In the genomic region with DNA sequence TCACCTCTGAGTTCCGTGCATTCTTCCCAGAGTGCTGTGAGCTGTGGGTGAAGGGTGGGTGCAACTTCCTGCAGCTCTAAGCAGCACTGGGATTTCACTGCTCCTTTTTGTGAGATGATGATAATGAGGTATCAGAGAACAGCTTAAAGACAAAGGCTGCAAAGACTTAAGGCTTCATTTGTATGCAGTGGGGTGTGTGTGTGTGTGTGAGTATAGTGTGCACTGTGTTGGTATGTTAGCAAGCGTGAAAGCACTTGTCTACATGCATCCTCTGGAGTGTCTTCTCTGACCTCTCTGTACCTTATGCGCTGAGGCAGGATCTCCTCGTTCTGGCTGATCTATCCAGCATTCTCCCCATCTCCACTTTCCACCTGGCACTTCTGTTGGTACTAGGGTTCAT, we compare ENCODE assay signal across 14 mouse cellular contexts.
A peak's percentile ranks its signal among the peaks of the same experiment; 100 is the strongest.
DNase-seq lines count a peak whose midpoint lies in the region; ATAC-seq and TF ChIP-seq lines count a peak whose summit lies in the region.
"Had no signal": no experiment of that assay in that cellular context is flagged by ENCODE, and none has a peak within 500 bp of the region (broad histone marks: within the 10 kb centered on the region; RNA-seq: fewer than 3 reads in every experiment).

No protein-coding gene starts in this region.

- peaks cover 44% of the 10 kb centered on the region for H3K4me1 ChIP-seq in kidney, embryonic 15.5 days
- peaks cover 34% of the 10 kb centered on the region for H3K4me1 ChIP-seq in embryonic facial prominence, embryonic 15.5 days
- peaks cover 48% of the 10 kb centered on the region for H3K4me1 ChIP-seq in limb, embryonic 10.5 days
- H3K4me1 ChIP-seq in neural tube, embryonic 12.5 days, result peaks cover 17% of the 10 kb centered on the region
- H3K4me1 ChIP-seq in cerebellum, adult 2 months (ENCODE audit: control insufficient read depth, insufficient read depth, low read length), result peaks cover 3% of the 10 kb centered on the region; the same call in 1 of the 2 replicates

- H3K36me3 ChIP-seq in kidney, embryonic 15.5 days, result no peaks in the 10 kb centered on the region
- 0 out of 2 replicates have a peak, but pooled peaks cover 2% of the 10 kb centered on the region for H3K36me3 ChIP-seq in embryonic facial prominence, embryonic 15.5 days
- no peaks in the 10 kb centered on the region for H3K36me3 ChIP-seq in limb, embryonic 10.5 days
- 0 out of 2 replicates have a peak, but pooled peaks cover under 1% of the 10 kb centered on the region for H3K36me3 ChIP-seq in neural tube, embryonic 12.5 days

- no peaks in the 10 kb centered on the region for H3K27me3 ChIP-seq in kidney, embryonic 15.5 days
- no peaks in the 10 kb centered on the region for H3K27me3 ChIP-seq in embryonic facial prominence, embryonic 15.5 days
- H3K27me3 ChIP-seq in limb, embryonic 10.5 days (ENCODE audit: low read depth, poor library complexity, severe bottlenecking), result no peaks in the 10 kb centered on the region
- H3K27me3 ChIP-seq in neural tube, embryonic 12.5 days (replicated peaks), result no peaks in the 10 kb centered on the region
- no peaks in the 10 kb centered on the region for H3K27me3 ChIP-seq in cerebellum, adult 2 months (ENCODE audit: control insufficient read depth, insufficient read depth, low read length)
- H3K27me3 ChIP-seq: neural tube, embryonic 13.5 days had no signal

- H3K4me2 ChIP-seq in kidney, embryonic 15.5 days, result no peak overlapping the region
- H3K4me2 ChIP-seq in embryonic facial prominence, embryonic 15.5 days (replicated peaks), result no peak overlapping the region
- H3K4me2 ChIP-seq in neural tube, embryonic 12.5 days (replicated peaks), result no peak overlapping the region
- H3K4me2 ChIP-seq: neural tube, embryonic 13.5 days had no signal

- TF ChIP-seq CTCF in cerebellum, adult 2 months (IDR thresholded peaks at IDR 0.05; ENCODE audit: borderline replicate concordance, insufficient read depth, low read depth, low read length), result no peak

- H3K27ac ChIP-seq in kidney, embryonic 15.5 days, result peak overlapping the region; percentile 86
- H3K27ac ChIP-seq in embryonic facial prominence, embryonic 15.5 days (replicated peaks), result peak overlapping the region; percentile 86
- H3K27ac ChIP-seq in limb, embryonic 10.5 days, result peak overlapping the region; percentile 79
- no peak overlapping the region for H3K27ac ChIP-seq in neural tube, embryonic 12.5 days
- H3K27ac ChIP-seq in cerebellum, adult 2 months (ENCODE audit: insufficient read depth, low read length), result no peak overlapping the region
- H3K27ac ChIP-seq: neural tube, embryonic 13.5 days had no signal

- no peak for TF ChIP-seq POLR2A in cerebellum, adult 2 months (IDR thresholded peaks at IDR 0.05; ENCODE audit: borderline replicate concordance, insufficient read depth, low read length)

- H3K9me3 ChIP-seq in kidney, embryonic 15.5 days (replicated peaks), result no peaks in the 10 kb centered on the region
- no peaks in the 10 kb centered on the region for H3K9me3 ChIP-seq in embryonic facial prominence, embryonic 15.5 days (replicated peaks)
- no peaks in the 10 kb centered on the region for H3K9me3 ChIP-seq in limb, embryonic 10.5 days (replicated peaks)
- no peaks in the 10 kb centered on the region for H3K9me3 ChIP-seq in neural tube, embryonic 12.5 days
- H3K9me3 ChIP-seq: neural tube, embryonic 13.5 days had no signal

- H3K4me3 ChIP-seq in kidney, embryonic 15.5 days (replicated peaks), result no peak overlapping the region
- H3K4me3 ChIP-seq in embryonic facial prominence, embryonic 15.5 days (replicated peaks), result no peak overlapping the region
- H3K4me3 ChIP-seq in limb, embryonic 10.5 days, result no peak overlapping the region
- H3K4me3 ChIP-seq in neural tube, embryonic 12.5 days, result no peak overlapping the region
- H3K4me3 ChIP-seq in cerebellum, adult 2 months (replicated peaks; ENCODE audit: insufficient read depth, low read depth, low read length), result no peak overlapping the region
- H3K4me3 ChIP-seq: neural tube, embryonic 13.5 days had no signal

- ATAC-seq in kidney, embryonic 15.5 days (replicated peaks; ENCODE audit: low FRiP score), result no peak
- no peak for ATAC-seq in embryonic facial prominence, embryonic 15.5 days (ENCODE audit: insufficient number of reproducible peaks, low FRiP score, low TSS enrichment, low read depth)
- peak; percentile 44; the same call in 1 of the 2 replicates for ATAC-seq in neural tube, embryonic 12.5 days (ENCODE audit: low FRiP score, low read depth)

- H3K9ac ChIP-seq in kidney, embryonic 15.5 days, result no peak overlapping the region
- H3K9ac ChIP-seq in embryonic facial prominence, embryonic 15.5 days, result no peak overlapping the region
- H3K9ac ChIP-seq in neural tube, embryonic 12.5 days, result no peak overlapping the region
- H3K9ac ChIP-seq: neural tube, embryonic 13.5 days had no signal

- no peak for DNase-seq in kidney, adult 9 months
- no peak for DNase-seq in limb, embryonic 10.5 days (ENCODE audit: low spot score)
- no peak for DNase-seq in cerebellum, adult 2 months
- DNase-seq in layer of hippocampus, adult 18-20 months (ENCODE audit: low spot score in 2 of 2), result no peak
- DNase-seq: adrenal gland, postnatal 14 days; cerebellum, adult 11-12 months; gastrocnemius, postnatal 36 days; layer of hippocampus, adult 9-11 months; liver; right cerebral cortex, adult 18-20 months had no signal

- WGBS in kidney, embryonic 15.5 days, result 72% methylated on average over 4 of the region's 4 CpGs
- 66% methylated on average over 4 of the region's 4 CpGs for WGBS in embryonic facial prominence, embryonic 15.5 days
- WGBS in limb, embryonic 10.5 days, result 85% methylated on average over 4 of the region's 4 CpGs
- WGBS in neural tube, embryonic 12.5 days, result 60% methylated on average over 4 of the region's 4 CpGs
- WGBS in cerebellum, adult 2 months, result 76% methylated on average over 4 of the region's 4 CpGs

Comparison
In these comparisons a context has a peak if more than half of its experiments do, and no peak if none do; other contexts are left out.
1. H3K27ac ChIP-seq: peak in kidney, embryonic 15.5 days (single experiment), embryonic facial prominence, embryonic 15.5 days (single experiment) and limb, embryonic 10.5 days (single experiment); none in neural tube, embryonic 12.5 days (single experiment) and cerebellum, adult 2 months (single experiment).